Mouse (Mus musculus): ENCODE data around the gene Il12a. TPM values are rescaled to one million over a fixed set of nuclear protein-coding genes. Genes with fewer than 3 reads are reported as not detected.

The Il12a gene
- total RNA-seq, 2 experiments from 2014 or later, result 5.6 to 10.1 TPM

GRCm38 (mm10) chr3:68683579-68683978, 6.9 kb upstream of the Il12a start:
- DNase-seq (ENCODE audit: low spot score), result no peak

DNA sequence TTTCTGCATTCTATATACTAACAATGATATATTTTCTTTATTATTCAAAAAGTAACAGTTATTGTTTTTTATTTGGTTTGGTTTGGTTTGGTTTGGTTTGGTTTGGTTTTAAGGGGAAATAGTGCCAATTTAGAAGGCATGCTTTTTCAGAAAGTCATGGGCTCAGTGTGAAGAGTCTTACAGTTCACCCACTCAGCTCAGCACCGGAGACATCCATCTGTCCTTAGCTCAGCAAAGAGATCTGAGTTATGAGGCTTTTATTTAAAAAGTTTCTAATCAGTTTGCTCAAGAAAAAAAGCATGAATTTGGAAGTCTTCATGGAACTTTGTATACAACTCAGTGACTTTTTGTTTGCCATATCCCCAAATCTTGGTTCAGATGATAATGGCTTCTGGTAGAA, 6.2 kb upstream of the Il12a start:
- no peak for DNase-seq (ENCODE audit: low spot score)

DNA sequence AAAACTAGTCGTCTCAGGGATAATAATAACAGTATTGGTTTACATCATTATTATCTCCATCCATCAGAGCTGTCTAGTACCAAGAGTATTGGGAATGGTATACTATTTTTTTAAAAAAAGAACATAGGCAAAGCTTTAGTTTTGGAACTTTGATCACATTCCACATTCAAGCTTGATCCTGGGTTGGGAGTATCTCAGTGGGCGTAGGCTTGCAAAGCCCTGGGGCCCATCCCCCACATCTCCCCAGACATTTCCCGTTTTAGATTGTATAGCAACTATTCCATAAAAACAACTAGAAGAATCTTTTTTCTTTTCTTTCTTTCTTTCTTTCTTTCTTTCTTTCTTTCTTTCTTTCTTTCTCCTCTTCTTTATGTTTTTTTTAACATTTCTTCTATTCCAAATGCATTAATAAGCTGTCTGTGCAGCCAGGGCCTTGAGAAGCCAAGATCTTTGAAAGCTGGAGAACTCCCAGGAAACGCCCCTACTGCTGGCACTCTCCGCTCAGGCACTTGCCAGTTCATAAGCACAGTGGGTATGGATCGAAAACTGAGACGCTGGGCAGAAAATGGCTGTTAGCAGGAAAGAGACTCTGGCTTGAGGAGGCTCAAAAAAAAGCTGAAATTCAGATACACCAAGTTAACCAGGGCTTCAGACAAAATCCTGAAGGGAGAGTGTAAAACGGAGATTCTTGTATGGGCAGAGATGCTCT, 3.4 kb upstream of the Il12a start:
- peak; percentile 27 for DNase-seq (ENCODE audit: low spot score)

- peak; percentile 43 for DNase-seq (ENCODE audit: low spot score)
Measured at GRCm38 (mm10) chr3:68689346-68689745, 1.1 kb upstream of the Il12a start.

- no peak for DNase-seq (ENCODE audit: low spot score)
Measured at GRCm38 (mm10) chr3:68691100-68691778, 795 bp downstream of the Il12a start.

DNA sequence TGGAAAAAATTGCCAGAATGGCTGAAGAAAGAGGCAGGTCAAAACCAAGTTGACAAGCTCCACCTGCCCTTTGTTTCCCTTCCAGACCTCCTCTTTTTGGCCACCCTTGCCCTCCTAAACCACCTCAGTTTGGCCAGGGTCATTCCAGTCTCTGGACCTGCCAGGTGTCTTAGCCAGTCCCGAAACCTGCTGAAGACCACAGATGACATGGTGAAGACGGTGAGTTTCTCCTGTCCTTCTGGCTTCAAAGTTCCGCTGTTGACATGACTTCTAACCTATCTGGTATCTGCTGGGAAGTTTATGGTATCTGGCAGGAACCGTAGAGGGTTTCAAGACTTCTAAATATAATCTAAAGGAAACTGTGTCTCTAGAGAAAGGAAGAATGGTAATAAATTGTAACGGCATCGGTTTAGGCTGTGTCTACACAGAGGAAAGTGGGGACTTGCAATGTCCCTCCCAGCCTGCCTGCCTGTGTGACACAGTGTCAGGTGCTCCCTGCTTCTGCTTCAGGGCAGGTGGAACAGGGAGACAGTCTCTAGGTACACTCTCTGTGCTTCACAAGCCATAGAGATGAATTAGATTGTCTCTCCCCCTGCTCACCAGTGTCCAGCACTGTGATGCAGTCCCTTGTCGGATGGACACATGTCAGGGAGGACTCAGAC, 1.6 kb downstream of the Il12a start:
- DNase-seq (ENCODE audit: low spot score), result peak; percentile 24

- DNase-seq (ENCODE audit: low spot score), result peak; percentile 48
Measured at GRCm38 (mm10) chr3:68692600-68693225, 2.3 kb downstream of the Il12a start.

DNA sequence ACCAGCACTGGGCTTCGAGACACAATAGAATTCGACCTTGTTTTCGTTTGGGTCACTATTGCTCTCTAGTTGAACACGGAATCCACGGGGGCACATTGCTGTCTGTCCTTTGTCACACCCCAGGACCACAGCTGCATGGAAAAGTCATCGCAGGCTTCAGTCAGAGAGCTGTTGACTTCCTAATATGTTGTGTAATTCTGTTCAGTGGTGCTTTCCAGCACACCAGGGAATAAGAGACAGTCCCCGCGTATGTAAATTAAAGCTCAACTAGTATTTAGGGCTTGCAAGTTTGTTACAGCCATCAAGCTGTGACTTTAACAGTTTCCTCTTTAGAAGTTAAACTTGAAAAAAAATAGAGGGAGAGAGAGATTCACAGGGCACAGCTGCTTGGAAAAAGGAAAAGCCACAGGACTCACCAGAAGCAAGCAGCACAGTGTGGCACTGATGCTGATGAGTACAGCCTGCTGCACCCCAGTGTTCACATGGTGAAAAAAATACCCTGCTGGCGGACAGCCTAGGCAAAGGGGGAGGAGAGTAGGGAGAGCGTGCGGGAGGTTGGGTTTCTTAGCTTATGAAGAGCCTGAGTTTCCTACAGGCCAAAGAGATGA, 3.1 kb downstream of the Il12a start:
- DNase-seq (ENCODE audit: low spot score), result peak; percentile 92

- no peak for DNase-seq (ENCODE audit: low spot score)
Measured at GRCm38 (mm10) chr3:68695321-68695720, 4.9 kb downstream of the Il12a start.

DNA sequence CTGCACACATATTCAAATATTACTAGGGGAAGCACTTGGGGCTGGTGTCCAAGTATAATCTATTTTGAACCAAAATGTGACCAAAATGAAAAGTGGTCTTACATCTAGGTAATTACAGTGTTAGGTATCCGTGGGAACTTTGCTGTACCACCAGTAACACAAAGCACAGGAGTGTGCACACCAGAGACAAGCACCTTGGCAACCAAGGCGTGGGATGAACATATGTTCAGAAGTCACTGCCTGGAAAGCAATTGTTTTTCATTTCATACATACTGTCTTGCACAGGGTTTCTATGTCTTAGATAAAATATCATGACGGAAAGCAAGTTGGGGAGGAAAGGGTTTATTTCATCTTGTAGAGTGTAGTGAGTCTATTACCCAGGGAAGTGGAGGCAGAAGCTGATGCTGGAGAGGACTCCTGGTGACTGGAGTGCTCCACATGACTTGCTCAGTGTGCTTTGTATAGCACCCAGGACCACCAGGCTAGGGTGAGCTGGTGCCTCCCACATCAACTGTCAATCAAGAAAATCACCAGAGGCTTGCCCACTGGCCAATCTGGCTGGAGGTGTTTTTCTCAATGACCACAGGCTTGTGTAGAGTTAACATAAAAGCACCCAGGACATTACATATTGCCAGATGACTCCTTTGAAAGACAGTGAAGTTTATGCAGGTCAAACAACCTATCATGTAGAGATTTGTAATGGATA, 6.2 kb downstream of the Il12a start:
- no peak for DNase-seq (ENCODE audit: low spot score)

DNA sequence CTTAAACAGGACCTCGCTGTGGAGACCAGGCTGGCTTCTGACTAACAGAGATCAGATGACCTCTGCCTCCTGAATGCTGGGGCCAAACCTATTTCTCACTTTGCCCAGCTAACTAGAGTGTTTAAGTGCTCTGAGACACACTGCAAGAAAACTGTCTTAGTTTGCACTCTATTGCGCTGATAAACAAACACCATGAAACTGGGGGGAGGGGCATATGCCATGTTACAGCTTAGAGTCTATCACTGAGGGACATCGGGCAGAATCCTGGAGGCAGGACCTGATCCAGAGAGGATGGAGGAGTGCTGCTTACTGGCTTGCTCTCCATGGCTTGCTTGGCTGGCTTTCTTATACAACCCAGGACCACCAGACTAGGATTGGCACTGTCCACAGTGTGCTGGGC, 8.2 kb downstream of the Il12a start:
- no peak for DNase-seq (ENCODE audit: low spot score)

- DNase-seq (ENCODE audit: low spot score), result no peak
Measured at GRCm38 (mm10) chr3:68700091-68700490, 9.6 kb downstream of the Il12a start.

DNA sequence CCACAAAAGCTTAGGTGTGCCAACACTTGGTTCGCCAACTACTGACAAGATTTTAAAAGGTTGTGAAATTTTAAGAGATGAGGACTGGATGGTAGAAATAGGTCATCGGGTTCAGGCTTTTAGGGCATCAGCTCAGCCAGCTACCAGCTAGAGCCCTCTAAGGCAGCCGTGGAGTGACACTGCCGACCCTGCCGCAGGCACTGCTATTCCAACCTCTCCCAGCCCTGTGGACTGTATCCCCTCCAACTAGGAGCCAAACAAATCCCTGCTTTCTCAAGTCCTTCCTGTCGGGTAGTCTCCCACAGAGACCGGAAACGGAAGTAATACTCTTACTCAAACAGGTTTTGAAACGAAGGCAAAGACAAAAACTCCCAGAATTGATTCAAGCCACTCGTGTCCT, 15.9 kb downstream of the Il12a start:
- no peak for DNase-seq (ENCODE audit: low spot score)

- peak; percentile 49 for DNase-seq (ENCODE audit: low spot score)
Measured at GRCm38 (mm10) chr3:68708230-68708629, 17.8 kb downstream of the Il12a start.

- DNase-seq (ENCODE audit: low spot score), result peak; percentile 60
Measured at GRCm38 (mm10) chr3:68709198-68709797, 18.9 kb downstream of the Il12a start.

DNA sequence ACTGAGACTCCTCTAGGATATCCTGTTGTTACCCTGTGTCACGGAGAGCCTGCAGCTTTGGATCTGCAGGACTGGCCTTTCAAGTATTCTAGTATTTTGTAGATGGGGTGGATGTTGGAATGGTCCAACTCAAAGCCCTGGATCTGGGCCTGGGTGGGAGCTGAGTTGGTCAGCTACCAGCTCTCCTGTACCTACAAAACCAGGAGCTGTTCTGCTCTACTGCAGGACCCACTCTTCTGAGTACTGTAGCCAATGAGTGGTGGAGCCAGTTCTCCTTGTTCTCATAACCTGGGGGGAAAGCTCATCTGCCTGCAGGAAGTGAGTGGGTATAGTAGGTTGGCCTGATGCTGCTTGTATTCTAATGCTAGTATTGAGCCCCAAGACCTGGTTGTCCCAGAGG, 20.0 kb downstream of the Il12a start:
- DNase-seq (ENCODE audit: low spot score), result no peak

DNA sequence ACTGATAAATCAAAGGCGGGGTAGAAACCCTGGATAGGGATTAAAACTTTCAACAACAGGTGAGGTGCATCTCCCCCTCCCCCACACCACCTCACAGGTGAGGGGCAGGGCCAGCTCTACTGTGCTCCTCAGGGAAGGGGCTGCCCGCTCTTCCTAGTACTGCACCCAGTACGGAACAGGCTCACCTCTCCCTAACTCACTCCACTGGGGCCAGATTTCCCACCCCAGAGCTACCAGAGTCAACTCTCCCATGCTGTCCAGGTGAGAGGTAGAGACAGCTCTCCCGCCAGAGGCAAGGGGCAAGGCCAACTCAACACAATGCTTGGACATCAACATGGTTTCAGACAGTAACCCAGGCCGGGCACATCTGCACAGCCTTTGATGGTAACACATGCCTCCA, 21.1 kb downstream of the Il12a start:
- no peak for DNase-seq (ENCODE audit: low spot score)

- peak; percentile 50 for DNase-seq (ENCODE audit: low spot score)
Measured at GRCm38 (mm10) chr3:68713550-68713949, 23.1 kb downstream of the Il12a start.

GRCm38 (mm10) chr3:68717346-68717745, 26.9 kb downstream of the Il12a start:
- peak; percentile 47 for DNase-seq (ENCODE audit: low spot score)

- DNase-seq (ENCODE audit: low spot score), result no peak
Measured at GRCm38 (mm10) chr3:68719229-68719819, 28.9 kb downstream of the Il12a start.

All from gastrocnemius, adult 18-20 months (tissue).